Mouse (Mus musculus): Measurements from ENCODE around the gene Gab1. TPM values are rescaled to one million over a fixed set of nuclear protein-coding genes. Genes with fewer than 3 reads are reported as not detected.
"Not testable (repeated sequence)": the region's sequence is repeated elsewhere in the genome, so short reads cannot be mapped to it uniquely, and the experiment has no call there.

Gene Gab1
- polyA plus RNA-seq, 1 experiment from 2014 or later: 10.4 TPM

GRCm38 (mm10) chr8:80739155-80739924 lies 141.0 kb downstream of the Gab1 start, which contains the start of gene Smarca5:
Gene Smarca5 (minus strand): TSS chr8:80739497.
- H3K4me2 ChIP-seq: peak within 1 kb of the TSS; percentile 89
- not testable (repeated sequence) for H3K27me3 ChIP-seq; H3K9me3 ChIP-seq; H3K4me1 ChIP-seq (replicated peaks)
- ATAC-seq (ENCODE audit: low FRiP score): peak; percentile 97
- peak within 1 kb of the TSS; percentile 84 for H3K4me3 ChIP-seq
- 2% methylated on average over 90 of the region's 91 CpGs for WGBS
- peak within 1 kb of the TSS; percentile 95 for H3K9ac ChIP-seq
- H3K36me3 ChIP-seq: peaks cover 12% of the 10 kb centered on the region
- peak within 1 kb of the TSS; percentile 99 for H3K27ac ChIP-seq

GRCm38 (mm10) chr8:80738388-80739154 lies 141.7 kb downstream of the Gab1 start:
- Histone ChIP-seq H3K27me3 (no peaks in the 10 kb centered on the region), H3K4me3 (peak overlapping the region; percentile 84), H3K9ac (peak overlapping the region; percentile 95), H3K36me3 (peaks cover 18% of the 10 kb centered on the region), H3K9me3 (no peaks in the 10 kb centered on the region), H3K27ac (peak overlapping the region; percentile 99), H3K4me1 (replicated peaks) (peaks cover 7% of the 10 kb centered on the region), H3K4me2 (peak overlapping the region; percentile 89)
- peak; percentile 70 for ATAC-seq (ENCODE audit: low FRiP score)
- WGBS: under 1% methylated on average over 74 of the region's 84 CpGs

- H3K4me1 ChIP-seq (replicated peaks): peaks cover 7% of the 10 kb centered on the region
- H3K4me3 ChIP-seq: peak overlapping the region; percentile 84
- no peaks in the 10 kb centered on the region for H3K27me3 ChIP-seq
- peak overlapping the region; percentile 99 for H3K27ac ChIP-seq
- ATAC-seq (ENCODE audit: low FRiP score): no peak; the same call in 1 of the 2 replicates
- 0% methylated on average over 5 of the region's 5 CpGs for WGBS
- no peaks in the 10 kb centered on the region for H3K9me3 ChIP-seq
- peaks cover 21% of the 10 kb centered on the region for H3K36me3 ChIP-seq
- peak overlapping the region; percentile 89 for H3K4me2 ChIP-seq
- H3K9ac ChIP-seq: peak overlapping the region; percentile 95
These were observed 142.3 kb downstream of the Gab1 start for GRCm38 (mm10) chr8:80738046-80738387.

GRCm38 (mm10) chr8:80732326-80732725 lies 148.0 kb downstream of the Gab1 start:
- no peak overlapping the region for H3K27ac ChIP-seq
- H3K4me2 ChIP-seq: no peak overlapping the region
- peaks cover under 1% of the 10 kb centered on the region; the same call in 1 of the 2 replicates for H3K4me1 ChIP-seq (replicated peaks)
- no peaks in the 10 kb centered on the region for H3K27me3 ChIP-seq
- no peak overlapping the region for H3K9ac ChIP-seq
- peaks cover 56% of the 10 kb centered on the region for H3K36me3 ChIP-seq
- no peak for ATAC-seq (ENCODE audit: low FRiP score)
- no peak overlapping the region for H3K4me3 ChIP-seq
- H3K9me3 ChIP-seq: no peaks in the 10 kb centered on the region

GRCm38 (mm10) chr8:80714461-80714860 lies 165.9 kb downstream of the Gab1 start:
- no peak for ATAC-seq (ENCODE audit: low FRiP score)
- WGBS: 98% methylated on average over 1 of the region's 1 CpGs
- Histone ChIP-seq H3K4me3 (no peak overlapping the region), H3K27ac (no peak overlapping the region), H3K36me3 (peaks cover 61% of the 10 kb centered on the region), H3K27me3 (no peaks in the 10 kb centered on the region), H3K9me3 (no peaks in the 10 kb centered on the region), H3K9ac (no peak overlapping the region), H3K4me1 (replicated peaks) (no peaks in the 10 kb centered on the region), H3K4me2 (no peak overlapping the region)

Other genes starting within 250 kb of the Gab1 start
- gene Smarca5, start 141.0 kb downstream of the Gab1 start, polyA plus RNA-seq (2015; fragmentation: Nextera tagmentation; extraction: Ambion mirVana): 66.9 and 71.4 TPM in 2 replicates
- 19.4 and 20.3 TPM in 2 replicates for gene Usp38, start 134.4 kb upstream of the Gab1 start, polyA plus RNA-seq (2015; fragmentation: Nextera tagmentation; extraction: Ambion mirVana)